Mouse (Mus musculus): ENCODE data around the gene P3h3. TPM values are rescaled to one million over a fixed set of nuclear protein-coding genes. Genes with fewer than 3 reads are reported as not detected.
A peak's percentile ranks its signal among the peaks of the same experiment; 100 is the strongest.
"Not testable (repeated sequence)": the region's sequence is repeated elsewhere in the genome, so short reads cannot be mapped to it uniquely, and the experiment has no call there.

P3h3 gene
- polyA plus RNA-seq, 1 experiment from 2014 or later = 19.3 TPM

DNA sequence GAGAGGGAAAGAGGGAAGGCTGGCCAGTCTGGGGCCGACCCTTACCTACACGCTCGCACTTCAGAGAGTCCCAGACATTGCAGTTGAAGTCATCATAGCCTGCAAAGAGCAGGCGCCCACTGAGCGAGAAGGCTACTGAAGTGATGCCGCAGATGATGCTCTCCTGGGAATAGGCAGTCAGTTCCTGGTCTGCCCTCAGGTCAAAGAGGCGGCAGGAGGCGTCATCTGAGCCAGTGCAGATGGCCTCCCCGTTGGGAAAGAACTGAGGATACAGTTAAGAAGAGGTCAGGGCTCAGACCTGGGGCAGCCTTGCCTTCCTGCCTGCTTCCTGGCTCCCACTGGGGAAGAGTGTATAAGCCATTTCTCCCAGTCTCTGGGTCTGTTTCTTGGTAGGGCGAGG, 22.0 kb downstream of the P3h3 start:
- Histone ChIP-seq H3K4me1 (ENCODE audit: insufficient read depth, low read length) (peaks cover 24% of the 10 kb centered on the region), H3K9ac (replicated peaks; ENCODE audit: low read length) (no peak overlapping the region), H3K36me3 (ENCODE audit: insufficient read depth, low read length) (peaks cover 19% of the 10 kb centered on the region), H3K4me3 (ENCODE audit: low read length) (no peak overlapping the region), H3K27me3 (ENCODE audit: insufficient read depth, low read length) (no peaks in the 10 kb centered on the region), H3K9me3 (ENCODE audit: low read length) (no peaks in the 10 kb centered on the region), H3K4me2 (replicated peaks; ENCODE audit: low read depth, low read length) (no peak overlapping the region), H3K27ac (ENCODE audit: low read length) (no peak overlapping the region)
- WGBS = 28% methylated on average over 10 of the region's 10 CpGs
- no peak for ATAC-seq (ENCODE audit: low FRiP score, low TSS enrichment)

DNA sequence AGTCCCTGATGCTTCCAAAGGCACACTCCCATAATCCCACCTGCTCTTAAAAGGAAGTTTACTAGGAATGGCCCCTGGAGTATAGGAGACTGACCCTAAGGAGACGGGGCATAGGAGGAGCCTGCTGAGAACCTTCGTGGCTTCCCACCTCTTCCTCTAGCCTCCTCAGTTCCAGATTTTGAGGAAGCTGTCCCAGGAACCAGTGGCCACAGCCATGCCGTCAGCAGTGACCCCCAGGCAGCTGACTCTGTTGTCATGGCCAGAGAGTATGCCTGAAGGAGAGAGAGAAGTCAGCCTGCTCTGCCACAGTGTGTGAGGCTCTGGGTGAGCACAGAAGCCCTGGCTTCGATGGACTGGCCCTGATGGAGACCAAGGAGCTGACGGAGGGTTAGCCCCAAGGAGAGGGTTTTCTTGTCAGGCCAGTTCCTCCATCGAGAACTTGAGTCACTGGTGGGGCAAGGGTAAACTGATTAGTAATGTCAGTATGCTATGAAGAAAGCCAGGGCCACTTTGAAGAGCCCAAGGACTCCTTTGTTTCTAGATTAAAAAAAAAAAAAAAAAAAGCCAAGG, 23.0 kb downstream of the P3h3 start:
- no peak overlapping the region for H3K9ac ChIP-seq (replicated peaks; ENCODE audit: low read length)
- H3K9me3 ChIP-seq (ENCODE audit: low read length) = no peaks in the 10 kb centered on the region
- H3K27ac ChIP-seq (ENCODE audit: low read length) = no peak overlapping the region
- H3K27me3 ChIP-seq (ENCODE audit: insufficient read depth, low read length) = no peaks in the 10 kb centered on the region
- no peak for ATAC-seq (ENCODE audit: low FRiP score, low TSS enrichment)
- peaks cover 19% of the 10 kb centered on the region for H3K36me3 ChIP-seq (ENCODE audit: insufficient read depth, low read length)
- peaks cover 18% of the 10 kb centered on the region for H3K4me1 ChIP-seq (ENCODE audit: insufficient read depth, low read length)
- 80% methylated on average over 6 of the region's 6 CpGs for WGBS
- no peak overlapping the region for H3K4me2 ChIP-seq (replicated peaks; ENCODE audit: low read depth, low read length)
- no peak overlapping the region for H3K4me3 ChIP-seq (ENCODE audit: low read length)

DNA sequence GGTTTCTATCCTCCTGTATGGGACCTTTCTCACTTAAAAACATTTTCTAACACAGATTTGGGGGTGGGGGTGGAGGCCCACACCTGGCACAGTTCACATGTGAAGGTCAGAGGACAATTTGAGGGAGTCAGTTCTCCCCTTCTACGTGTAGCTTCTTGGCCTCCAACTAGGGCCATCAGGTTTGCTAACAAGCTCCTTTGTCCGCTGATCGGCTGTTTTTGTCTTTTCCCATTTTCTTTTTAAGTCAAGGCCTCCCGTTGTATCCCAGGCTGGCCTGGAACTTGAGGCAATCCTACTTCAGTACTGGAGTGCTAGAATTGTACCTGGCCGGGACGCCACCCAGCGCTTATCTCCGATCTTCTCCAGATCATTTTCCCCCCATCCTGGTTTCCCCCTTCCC, 25.9 kb downstream of the P3h3 start:
- Histone ChIP-seq H3K4me2 (replicated peaks; ENCODE audit: low read depth, low read length) (peak overlapping the region; percentile 68; the same call in 1 of the 2 replicates), H3K4me3 (ENCODE audit: low read length) (no peak overlapping the region)

DNA sequence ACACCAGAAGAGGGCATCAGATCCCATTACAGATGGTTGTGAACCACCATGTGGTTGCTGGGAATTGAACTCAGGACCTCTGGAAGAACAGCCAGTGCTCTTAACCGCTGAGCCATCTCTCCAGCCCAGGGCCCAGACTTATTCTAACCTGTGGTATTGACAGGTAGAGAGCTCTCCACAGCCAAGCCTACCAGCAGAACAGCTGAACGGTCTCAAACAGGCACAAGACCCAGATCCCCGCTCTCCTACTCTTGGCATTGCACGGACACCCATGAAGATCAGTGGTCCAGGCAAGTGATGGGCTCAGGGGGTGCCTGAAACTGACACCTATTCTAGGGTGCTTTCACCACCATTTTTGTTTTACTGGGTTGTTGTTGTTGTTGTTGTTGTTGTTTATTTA, 26.4 kb downstream of the P3h3 start:
- H3K9me3 ChIP-seq (ENCODE audit: low read length); ATAC-seq (ENCODE audit: low FRiP score, low TSS enrichment); H3K27me3 ChIP-seq (ENCODE audit: insufficient read depth, low read length); H3K9ac ChIP-seq (replicated peaks; ENCODE audit: low read length); H3K27ac ChIP-seq (ENCODE audit: low read length): not testable (repeated sequence)
- Histone ChIP-seq H3K4me2 (replicated peaks; ENCODE audit: low read depth, low read length) (peak overlapping the region; percentile 68), H3K4me1 (ENCODE audit: insufficient read depth, low read length) (peaks cover 22% of the 10 kb centered on the region), H3K36me3 (ENCODE audit: insufficient read depth, low read length) (peaks cover 21% of the 10 kb centered on the region), H3K4me3 (ENCODE audit: low read length) (peak overlapping the region; percentile 68)
- WGBS = 97% methylated on average over 4 of the region's 4 CpGs

More for the DNA sequence above, 25.9 kb downstream of the P3h3 start:
- 92% methylated on average over 8 of the region's 8 CpGs for WGBS
- Histone ChIP-seq H3K9ac (replicated peaks; ENCODE audit: low read length) (no peak overlapping the region), H3K27ac (ENCODE audit: low read length) (no peak overlapping the region), H3K9me3 (ENCODE audit: low read length) (no peaks in the 10 kb centered on the region), H3K36me3 (ENCODE audit: insufficient read depth, low read length) (peaks cover 19% of the 10 kb centered on the region), H3K4me1 (ENCODE audit: insufficient read depth, low read length) (peaks cover 22% of the 10 kb centered on the region), H3K27me3 (ENCODE audit: insufficient read depth, low read length) (no peaks in the 10 kb centered on the region)
- ATAC-seq (ENCODE audit: low FRiP score, low TSS enrichment) = no peak

DNA sequence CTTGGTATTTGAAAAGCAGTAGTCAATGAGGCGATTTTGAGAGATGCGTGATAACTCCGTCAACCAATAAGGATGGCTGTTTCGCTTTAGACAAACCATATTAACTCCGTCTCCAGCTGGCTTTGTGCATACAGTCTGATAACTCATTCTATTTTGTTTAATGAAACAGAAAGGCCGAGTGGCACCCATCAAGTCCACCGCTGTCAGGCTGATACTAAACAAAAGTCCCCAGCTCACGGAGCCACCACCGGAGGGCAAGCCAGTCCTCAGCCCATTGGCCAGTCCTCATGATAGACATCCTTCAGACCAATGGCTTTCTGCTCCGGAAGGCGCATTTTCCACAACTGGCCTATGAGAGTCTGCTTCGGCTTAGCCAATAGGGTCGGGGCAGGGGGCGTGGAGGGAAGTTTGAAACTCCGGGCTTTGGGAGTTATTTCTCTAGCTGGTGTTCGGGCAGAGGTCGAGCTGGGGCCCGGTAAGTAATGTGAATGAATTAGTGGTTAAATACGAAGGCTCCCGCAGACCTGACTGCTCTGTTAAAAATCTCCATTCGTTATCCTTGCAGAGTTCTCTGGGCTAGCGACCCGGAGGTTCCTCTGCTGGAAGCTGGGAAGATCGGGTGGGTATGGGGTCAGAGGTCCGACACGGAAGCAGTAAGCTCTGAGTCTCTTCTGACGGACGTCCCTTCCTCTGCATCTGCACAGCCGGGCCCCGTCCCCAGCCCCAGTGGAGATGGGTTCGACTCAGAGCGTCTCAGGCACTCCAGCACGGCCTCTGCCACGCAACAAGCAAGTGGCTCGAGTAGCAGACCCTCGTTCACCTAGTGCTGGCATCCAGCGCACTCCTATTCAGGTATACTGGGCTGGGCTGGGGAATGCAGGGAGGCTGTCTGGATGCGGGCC, 27.5 kb downstream of the P3h3 start:
- WGBS = under 1% methylated on average over 38 of the region's 38 CpGs

DNA sequence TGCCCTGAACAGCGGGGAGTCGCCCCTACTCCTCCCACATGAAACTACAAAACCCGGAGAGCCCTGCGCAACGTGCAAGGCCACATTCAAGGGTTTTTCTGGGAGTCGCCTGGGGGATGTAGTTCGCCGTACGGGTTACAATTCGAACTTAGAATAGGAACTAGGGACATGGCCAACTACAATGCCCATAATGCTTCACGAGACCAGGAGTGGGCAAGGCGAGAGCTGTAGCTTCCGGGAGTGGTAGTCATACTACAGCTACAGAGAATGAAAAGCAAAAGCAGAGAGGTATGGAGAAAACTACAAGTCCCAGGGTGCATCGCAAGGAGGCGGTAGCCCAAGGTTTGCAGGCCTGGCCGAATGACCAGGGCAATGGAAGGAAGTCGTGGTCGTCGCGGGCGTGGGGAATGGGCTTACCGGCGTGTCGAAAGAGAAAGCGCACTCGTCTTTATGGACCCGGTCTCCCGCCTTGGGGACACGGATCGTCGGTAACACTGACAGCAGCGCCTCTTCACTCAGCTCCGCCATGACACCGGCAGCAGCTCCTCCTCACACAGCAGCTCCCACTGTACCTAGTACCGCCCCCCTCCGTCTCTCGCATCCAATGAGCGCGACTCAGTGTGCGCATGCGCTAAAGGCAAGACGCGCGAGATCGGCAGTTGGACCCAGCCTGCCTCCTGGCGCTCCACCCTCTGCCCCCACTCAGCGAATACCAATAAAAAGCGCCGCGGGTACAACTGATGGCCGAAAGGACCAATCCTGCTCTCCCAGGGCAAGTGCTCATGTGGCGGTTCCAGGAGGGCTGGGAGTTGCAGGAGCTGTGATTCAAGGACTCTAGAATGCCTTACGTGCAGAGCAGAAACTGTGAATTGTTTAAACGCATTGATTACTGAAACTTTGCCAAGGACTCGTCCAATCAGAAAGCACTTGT, 28.4 kb downstream of the P3h3 start, which contains the start of the genes Usp5 and Cdca3:
Gene Usp5 (minus strand): TSS at position 617 of the 931 bp plus-strand sequence.
Gene Cdca3 (plus strand): TSS at position 680 of the 931 bp plus-strand sequence.
- Histone ChIP-seq H3K4me3 (ENCODE audit: low read length) (peak within 1 kb of the TSS; percentile 68), H3K4me1 (ENCODE audit: insufficient read depth, low read length) (peaks cover 22% of the 10 kb centered on the region), H3K4me2 (replicated peaks; ENCODE audit: low read depth, low read length) (peak within 1 kb of the TSS; percentile 94), H3K36me3 (ENCODE audit: insufficient read depth, low read length) (peaks cover 30% of the 10 kb centered on the region), H3K27me3 (ENCODE audit: insufficient read depth, low read length) (no peaks in the 10 kb centered on the region), H3K9ac (replicated peaks; ENCODE audit: low read length) (peak within 1 kb of the TSS; percentile 83), H3K27ac (ENCODE audit: low read length) (peak within 1 kb of the TSS; percentile 96), H3K9me3 (ENCODE audit: low read length) (no peaks in the 10 kb centered on the region)
- ATAC-seq (ENCODE audit: low FRiP score, low TSS enrichment) = peak; percentile 96
- under 1% methylated on average over 55 of the region's 55 CpGs for WGBS

More for the DNA sequence above, 27.5 kb downstream of the P3h3 start:
- peak overlapping the region; percentile 68 for H3K4me2 ChIP-seq (replicated peaks; ENCODE audit: low read depth, low read length)
- H3K4me3 ChIP-seq (ENCODE audit: low read length) = peak overlapping the region; percentile 68
- peak overlapping the region; percentile 83 for H3K9ac ChIP-seq (replicated peaks; ENCODE audit: low read length)
- H3K27ac ChIP-seq (ENCODE audit: low read length) = peak overlapping the region; percentile 96
- peaks cover 22% of the 10 kb centered on the region for H3K4me1 ChIP-seq (ENCODE audit: insufficient read depth, low read length)
- H3K9me3 ChIP-seq (ENCODE audit: low read length) = no peaks in the 10 kb centered on the region
- no peaks in the 10 kb centered on the region for H3K27me3 ChIP-seq (ENCODE audit: insufficient read depth, low read length)
- peaks cover 26% of the 10 kb centered on the region for H3K36me3 ChIP-seq (ENCODE audit: insufficient read depth, low read length)
- ATAC-seq (ENCODE audit: low FRiP score, low TSS enrichment) = peak; percentile 90

DNA sequence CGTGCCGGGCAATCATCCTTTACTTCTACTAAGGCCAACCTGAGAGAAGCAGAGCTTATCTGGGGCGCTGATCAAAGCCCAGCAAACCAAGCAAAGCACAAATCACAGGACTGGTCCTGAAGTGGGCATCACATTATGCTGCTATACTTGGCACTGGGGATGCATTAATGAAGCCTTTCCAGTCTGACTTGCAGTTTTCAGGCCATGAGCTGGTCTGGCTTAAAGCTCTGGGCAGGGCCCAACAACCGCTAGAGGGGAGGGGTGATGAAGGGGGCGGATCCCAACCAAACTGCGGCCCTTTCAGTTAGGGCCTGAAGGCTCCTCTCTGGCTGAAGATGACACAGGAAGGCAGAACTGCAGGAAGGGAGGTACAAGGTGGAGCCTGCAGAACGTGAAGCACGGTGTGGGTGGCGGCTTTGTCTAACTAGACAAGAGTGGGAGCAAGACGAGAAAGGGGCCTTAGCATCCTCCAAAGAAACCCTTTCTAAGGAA, 29.4 kb downstream of the P3h3 start:
- no peaks in the 10 kb centered on the region for H3K27me3 ChIP-seq (ENCODE audit: insufficient read depth, low read length)
- ATAC-seq (ENCODE audit: low FRiP score, low TSS enrichment) = no peak
- H3K9me3 ChIP-seq (ENCODE audit: low read length) = no peaks in the 10 kb centered on the region
- WGBS = 14% methylated on average over 10 of the region's 10 CpGs
- H3K4me3 ChIP-seq (ENCODE audit: low read length) = peak overlapping the region; percentile 68
- H3K4me1 ChIP-seq (ENCODE audit: insufficient read depth, low read length) = peaks cover 22% of the 10 kb centered on the region
- peak overlapping the region; percentile 94 for H3K4me2 ChIP-seq (replicated peaks; ENCODE audit: low read depth, low read length)
- peak overlapping the region; percentile 65 for H3K27ac ChIP-seq (ENCODE audit: low read length)
- peaks cover 37% of the 10 kb centered on the region for H3K36me3 ChIP-seq (ENCODE audit: insufficient read depth, low read length)
- peak overlapping the region; percentile 76 for H3K9ac ChIP-seq (replicated peaks; ENCODE audit: low read length)

DNA sequence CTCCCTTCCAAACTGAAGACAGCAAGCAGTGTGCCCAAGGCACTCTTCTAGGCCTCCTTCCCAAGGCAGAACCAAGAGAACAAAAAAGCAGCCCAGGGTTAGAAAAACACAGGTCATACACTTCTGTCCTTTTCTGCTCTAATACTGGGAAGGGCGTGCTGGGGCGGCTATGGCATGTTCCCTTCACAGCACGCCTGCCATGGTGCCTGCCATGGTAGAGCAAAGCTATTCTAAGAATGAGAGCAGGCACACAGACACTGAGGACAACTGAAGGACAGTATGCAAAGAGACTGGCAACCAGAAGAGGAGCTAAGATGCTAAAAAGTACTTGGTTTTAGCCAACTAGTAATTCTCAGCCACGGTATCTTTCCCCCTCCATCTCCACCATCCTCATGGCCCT, 35.5 kb downstream of the P3h3 start:
- no peak overlapping the region for H3K9ac ChIP-seq (replicated peaks; ENCODE audit: low read length)
- H3K9me3 ChIP-seq (ENCODE audit: low read length) = no peaks in the 10 kb centered on the region
- H3K4me2 ChIP-seq (replicated peaks; ENCODE audit: low read depth, low read length) = no peak overlapping the region
- no peaks in the 10 kb centered on the region for H3K4me1 ChIP-seq (ENCODE audit: insufficient read depth, low read length)
- H3K4me3 ChIP-seq (ENCODE audit: low read length) = no peak overlapping the region
- no peaks in the 10 kb centered on the region for H3K27me3 ChIP-seq (ENCODE audit: insufficient read depth, low read length)
- H3K36me3 ChIP-seq (ENCODE audit: insufficient read depth, low read length) = peaks cover 87% of the 10 kb centered on the region
- no peak for ATAC-seq (ENCODE audit: low FRiP score, low TSS enrichment)
- WGBS = 89% methylated on average over 4 of the region's 4 CpGs
- H3K27ac ChIP-seq (ENCODE audit: low read length) = no peak overlapping the region

DNA sequence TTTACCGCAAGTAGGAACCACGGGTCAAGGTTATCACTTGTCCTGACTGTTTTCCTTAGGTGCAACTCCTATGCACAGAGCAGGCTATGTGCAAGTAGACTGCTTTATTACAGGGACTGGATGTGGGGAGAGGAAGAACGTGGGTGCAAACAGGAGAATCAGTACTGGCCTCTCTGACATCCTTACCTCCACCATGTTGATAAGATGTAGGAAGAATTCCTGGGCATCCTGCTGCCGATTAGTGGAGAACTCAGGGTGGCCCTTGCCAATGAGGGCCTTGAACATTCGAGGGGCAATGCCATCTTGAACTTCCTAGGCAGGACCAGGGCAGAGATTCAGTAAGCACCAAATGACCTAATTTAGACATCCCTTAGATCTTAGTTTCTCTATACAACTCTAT, 36.7 kb downstream of the P3h3 start:
- ATAC-seq (ENCODE audit: low FRiP score, low TSS enrichment) = no peak
- H3K9me3 ChIP-seq (ENCODE audit: low read length) = no peaks in the 10 kb centered on the region
- H3K4me2 ChIP-seq (replicated peaks; ENCODE audit: low read depth, low read length) = no peak overlapping the region
- no peak overlapping the region for H3K4me3 ChIP-seq (ENCODE audit: low read length)
- H3K4me1 ChIP-seq (ENCODE audit: insufficient read depth, low read length) = no peaks in the 10 kb centered on the region
- H3K36me3 ChIP-seq (ENCODE audit: insufficient read depth, low read length) = peaks cover 93% of the 10 kb centered on the region
- 92% methylated on average over 5 of the region's 5 CpGs for WGBS
- H3K27me3 ChIP-seq (ENCODE audit: insufficient read depth, low read length) = no peaks in the 10 kb centered on the region
- no peak overlapping the region for H3K27ac ChIP-seq (ENCODE audit: low read length)
- H3K9ac ChIP-seq (replicated peaks; ENCODE audit: low read length) = no peak overlapping the region
